11 mouse cellular contexts compared by ENCODE assay signal in genomic region chr5:73782214-73783091, GRCm38 (mm10).
A peak's percentile ranks its signal among the peaks of the same experiment; 100 is the strongest.
DNase-seq lines count a peak whose midpoint lies in the region; ATAC-seq lines count a peak whose summit lies in the region.
"Had no signal": no experiment of that assay in that cellular context is flagged by ENCODE, and none has a peak within 500 bp of the region (broad histone marks: within the 10 kb centered on the region; RNA-seq: fewer than 3 reads in every experiment).

No protein-coding gene starts in this region.

- no peak overlapping the region for H3K4me3 ChIP-seq in forebrain, embryonic 11.5 days (ENCODE audit: low read depth, low read length)
- no peak overlapping the region for H3K4me3 ChIP-seq in forebrain, embryonic 16.5 days (replicated peaks; ENCODE audit: low read length)
- H3K4me3 ChIP-seq in embryonic facial prominence, embryonic 14.5 days (ENCODE audit: low read depth, low read length): no peak overlapping the region
- no peak overlapping the region for H3K4me3 ChIP-seq in kidney, embryonic 15.5 days (replicated peaks)
- H3K4me3 ChIP-seq in liver, embryonic 12.5 days: no peak overlapping the region
- H3K4me3 ChIP-seq: liver, embryonic 15.5 days had no signal

- no peak for ATAC-seq in forebrain, embryonic 11.5 days (replicated peaks; ENCODE audit: low FRiP score)
- ATAC-seq in forebrain, embryonic 16.5 days: no peak
- peak; percentile 87 for ATAC-seq in embryonic facial prominence, embryonic 14.5 days (ENCODE audit: low read depth)
- ATAC-seq in kidney, embryonic 15.5 days (replicated peaks; ENCODE audit: low FRiP score): peak; percentile 64
- ATAC-seq in liver, embryonic 12.5 days: no peak

- 72% methylated on average over 15 of the region's 15 CpGs for WGBS in forebrain, embryonic 11.5 days
- WGBS in forebrain, embryonic 16.5 days: 74% methylated on average over 15 of the region's 15 CpGs
- 20% methylated on average over 15 of the region's 15 CpGs for WGBS in embryonic facial prominence, embryonic 14.5 days
- WGBS in kidney, embryonic 15.5 days: 28% methylated on average over 15 of the region's 15 CpGs
- WGBS in liver, embryonic 12.5 days (ENCODE audit: insufficient replicate concordance): 71% methylated on average over 15 of the region's 15 CpGs

- H3K27me3 ChIP-seq in forebrain, embryonic 11.5 days (ENCODE audit: control insufficient read depth, insufficient read depth, low read length): no peaks in the 10 kb centered on the region
- H3K27me3 ChIP-seq in forebrain, embryonic 16.5 days (replicated peaks; ENCODE audit: control insufficient read depth, insufficient read depth, low read length): no peaks in the 10 kb centered on the region
- H3K27me3 ChIP-seq in embryonic facial prominence, embryonic 14.5 days (replicated peaks; ENCODE audit: control insufficient read depth, insufficient read depth, low read length): no peaks in the 10 kb centered on the region
- no peaks in the 10 kb centered on the region for H3K27me3 ChIP-seq in kidney, embryonic 15.5 days
- no peaks in the 10 kb centered on the region for H3K27me3 ChIP-seq in liver, embryonic 12.5 days (replicated peaks)
- H3K27me3 ChIP-seq: liver, embryonic 15.5 days had no signal

- no peaks in the 10 kb centered on the region for H3K4me1 ChIP-seq in forebrain, embryonic 11.5 days (replicated peaks; ENCODE audit: control insufficient read depth, insufficient read depth, low read length)
- H3K4me1 ChIP-seq in forebrain, embryonic 16.5 days (replicated peaks; ENCODE audit: control insufficient read depth, insufficient read depth, low read length): no peaks in the 10 kb centered on the region
- peaks cover 13% of the 10 kb centered on the region for H3K4me1 ChIP-seq in embryonic facial prominence, embryonic 14.5 days (ENCODE audit: control insufficient read depth, insufficient read depth, low read length)
- peaks cover 13% of the 10 kb centered on the region for H3K4me1 ChIP-seq in kidney, embryonic 15.5 days
- H3K4me1 ChIP-seq in liver, embryonic 12.5 days: no peaks in the 10 kb centered on the region
- H3K4me1 ChIP-seq: liver, embryonic 15.5 days had no signal

- H3K9ac ChIP-seq in forebrain, embryonic 11.5 days (ENCODE audit: low read length): no peak overlapping the region
- no peak overlapping the region for H3K9ac ChIP-seq in forebrain, embryonic 16.5 days (replicated peaks; ENCODE audit: low read depth, low read length)
- no peak overlapping the region for H3K9ac ChIP-seq in embryonic facial prominence, embryonic 14.5 days (ENCODE audit: low read depth, low read length)
- no peak overlapping the region for H3K9ac ChIP-seq in kidney, embryonic 15.5 days
- no peak overlapping the region for H3K9ac ChIP-seq in liver, embryonic 12.5 days
- H3K9ac ChIP-seq: liver, embryonic 15.5 days had no signal

- no peak overlapping the region for H3K27ac ChIP-seq in forebrain, embryonic 11.5 days (ENCODE audit: low read depth, low read length)
- H3K27ac ChIP-seq in forebrain, embryonic 16.5 days (ENCODE audit: low read length): no peak overlapping the region
- H3K27ac ChIP-seq in embryonic facial prominence, embryonic 14.5 days (replicated peaks; ENCODE audit: low read depth, low read length): peak overlapping the region; percentile 76
- peak overlapping the region; percentile 9; the same call in 1 of the 2 replicates for H3K27ac ChIP-seq in kidney, embryonic 15.5 days
- no peak overlapping the region for H3K27ac ChIP-seq in liver, embryonic 12.5 days
- H3K27ac ChIP-seq: liver, embryonic 15.5 days had no signal

- no peaks in the 10 kb centered on the region for H3K9me3 ChIP-seq in forebrain, embryonic 11.5 days (ENCODE audit: control insufficient read depth, low read length)
- H3K9me3 ChIP-seq in forebrain, embryonic 16.5 days (ENCODE audit: control insufficient read depth, low read length): no peaks in the 10 kb centered on the region
- H3K9me3 ChIP-seq in embryonic facial prominence, embryonic 14.5 days (ENCODE audit: control insufficient read depth, low read length): no peaks in the 10 kb centered on the region
- H3K9me3 ChIP-seq in kidney, embryonic 15.5 days (replicated peaks): no peaks in the 10 kb centered on the region
- H3K9me3 ChIP-seq in liver, embryonic 12.5 days (replicated peaks): no peaks in the 10 kb centered on the region
- H3K9me3 ChIP-seq: liver, embryonic 15.5 days had no signal

- peak; percentile 61 for DNase-seq in forebrain, embryonic 11.5 days (ENCODE audit: low spot score)
- peak; percentile 80 for DNase-seq in embryonic facial prominence, embryonic 14.5 days (ENCODE audit: low spot score)
- DNase-seq in lung, postnatal 4 days: peak; percentile 17 to 74
- DNase-seq in spleen, postnatal 4 days (ENCODE audit: low spot score in 2 of 2): no peak
- no peak for DNase-seq in MN1 (ENCODE audit: low spot score)
- DNase-seq: heart, postnatal 14 days; thymus, postnatal 25 days had no signal

- no peaks in the 10 kb centered on the region for H3K36me3 ChIP-seq in forebrain, embryonic 11.5 days (ENCODE audit: control insufficient read depth, insufficient read depth, low read length)
- no peaks in the 10 kb centered on the region for H3K36me3 ChIP-seq in forebrain, embryonic 16.5 days (ENCODE audit: control insufficient read depth, insufficient read depth)
- H3K36me3 ChIP-seq in embryonic facial prominence, embryonic 14.5 days (ENCODE audit: control insufficient read depth, insufficient read depth, low read length): no peaks in the 10 kb centered on the region
- H3K36me3 ChIP-seq in kidney, embryonic 15.5 days: no peaks in the 10 kb centered on the region
- no peaks in the 10 kb centered on the region for H3K36me3 ChIP-seq in liver, embryonic 12.5 days
- H3K36me3 ChIP-seq: liver, embryonic 15.5 days had no signal

- no peak overlapping the region for H3K4me2 ChIP-seq in forebrain, embryonic 11.5 days (ENCODE audit: low read depth, low read length, severe bottlenecking)
- H3K4me2 ChIP-seq in forebrain, embryonic 16.5 days (ENCODE audit: low read length): no peak overlapping the region
- H3K4me2 ChIP-seq in embryonic facial prominence, embryonic 14.5 days (ENCODE audit: low read depth, low read length): peak overlapping the region; percentile 14; the same call in 1 of the 2 replicates
- H3K4me2 ChIP-seq in kidney, embryonic 15.5 days: peak overlapping the region; percentile 32
- no peak overlapping the region for H3K4me2 ChIP-seq in liver, embryonic 12.5 days
- H3K4me2 ChIP-seq: liver, embryonic 15.5 days had no signal

Comparison
In these comparisons a context has a peak if more than half of its experiments do, and no peak if none do; other contexts are left out.
1. ATAC-seq: peak in embryonic facial prominence, embryonic 14.5 days (single experiment) and kidney, embryonic 15.5 days (single experiment); none in forebrain, embryonic 11.5 days (single experiment), forebrain, embryonic 16.5 days (single experiment) and liver, embryonic 12.5 days (single experiment).
2. DNase-seq: peak in forebrain, embryonic 11.5 days (single experiment), embryonic facial prominence, embryonic 14.5 days (single experiment) and lung, postnatal 4 days (2 of 2); none in spleen, postnatal 4 days (0 of 2) and MN1 (single experiment).
3. H3K27ac ChIP-seq: peak in embryonic facial prominence, embryonic 14.5 days (single experiment) and kidney, embryonic 15.5 days (single experiment); none in forebrain, embryonic 11.5 days (single experiment), forebrain, embryonic 16.5 days (single experiment) and liver, embryonic 12.5 days (single experiment).
4. H3K4me2 ChIP-seq: peak in embryonic facial prominence, embryonic 14.5 days (single experiment) and kidney, embryonic 15.5 days (single experiment); none in forebrain, embryonic 11.5 days (single experiment), forebrain, embryonic 16.5 days (single experiment) and liver, embryonic 12.5 days (single experiment).